Mouse (Mus musculus) cerebellum, postnatal 4 days (tissue): ENCODE results near the gene Prrt3.

Source experiments
- DNase-seq, 2 experiments: peaks; one replicate each; pipeline ENCODE4 v3.0.0; 2022; ENCODE audit warnings: low spot score in 2 of 2, mixed read lengths in 1 of 2

The Prrt3 gene

DNA sequence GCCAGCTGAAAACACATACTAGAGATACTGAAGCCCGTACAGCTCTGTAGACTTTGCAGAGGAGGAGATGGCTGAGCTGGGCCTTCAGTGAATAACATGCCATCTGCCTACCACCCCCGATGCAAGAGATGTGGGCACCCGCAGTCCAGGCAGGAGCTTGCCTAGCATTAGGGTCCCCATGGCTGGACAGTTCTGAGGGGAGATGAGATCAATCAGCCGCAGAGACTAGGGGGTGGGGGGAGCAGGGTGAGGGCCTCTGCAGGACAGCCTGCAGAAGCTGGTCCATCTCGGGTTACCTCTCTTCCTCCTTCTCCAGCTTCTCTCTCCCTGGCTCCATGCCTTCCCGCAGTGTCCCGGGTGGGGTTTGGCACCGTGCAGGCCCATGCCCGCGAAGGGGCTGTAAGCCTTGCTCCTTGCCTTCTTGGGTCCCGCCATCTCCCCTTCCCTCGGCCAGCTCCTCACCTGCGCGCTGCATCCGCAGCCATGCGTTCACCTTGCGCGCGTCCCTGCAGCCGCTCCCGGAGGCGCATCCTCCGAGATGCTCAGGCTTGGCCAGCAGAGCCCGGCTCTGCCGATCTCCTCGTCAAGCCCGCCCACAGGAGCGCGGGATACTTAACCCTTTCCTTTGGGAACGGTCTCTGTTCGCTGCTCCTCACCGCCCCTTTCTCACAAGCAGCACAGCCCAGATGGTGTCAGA is at the start of gene Prrt3:
Prrt3 (minus strand) TSS at position 544 of the 697 bp plus-strand sequence.
- peak in 1 of 2 experiments; percentile 65 for DNase-seq

DNA sequence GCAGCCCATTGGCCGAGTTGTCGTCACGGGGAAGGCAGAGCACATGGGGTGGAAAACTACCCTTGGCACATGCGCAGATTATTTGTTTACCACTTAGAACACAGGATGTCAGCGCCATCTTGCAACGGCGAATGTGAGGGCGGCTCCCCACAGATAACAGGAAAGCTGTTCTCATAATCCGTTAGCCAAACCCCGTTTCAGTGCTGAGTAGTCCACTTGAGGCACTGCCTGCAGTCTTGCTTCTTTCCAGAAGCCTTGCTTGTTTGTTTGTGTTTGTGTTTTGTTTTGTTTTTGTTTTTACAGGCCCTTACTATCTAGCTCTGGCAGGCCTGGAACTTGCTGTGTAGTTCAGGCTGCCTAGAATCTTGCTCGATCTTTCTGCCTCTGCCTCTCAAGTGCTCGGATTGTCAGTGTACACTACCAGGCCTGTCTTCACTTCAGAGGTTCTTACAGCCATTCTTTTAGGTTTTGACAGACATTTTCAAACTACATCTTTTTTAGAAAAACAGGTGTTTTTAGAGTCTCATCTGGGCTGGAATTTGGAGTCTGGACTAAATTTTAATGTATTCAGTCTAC is 42.3 kb upstream of the Prrt3 start:
- no peak for DNase-seq

GRCm38 (mm10) chr6:113541610-113542009 is 39.9 kb upstream of the Prrt3 start:
- no peak for DNase-seq

GRCm38 (mm10) chr6:113534886-113535285 is 33.2 kb upstream of the Prrt3 start:
- no peak for DNase-seq

DNA sequence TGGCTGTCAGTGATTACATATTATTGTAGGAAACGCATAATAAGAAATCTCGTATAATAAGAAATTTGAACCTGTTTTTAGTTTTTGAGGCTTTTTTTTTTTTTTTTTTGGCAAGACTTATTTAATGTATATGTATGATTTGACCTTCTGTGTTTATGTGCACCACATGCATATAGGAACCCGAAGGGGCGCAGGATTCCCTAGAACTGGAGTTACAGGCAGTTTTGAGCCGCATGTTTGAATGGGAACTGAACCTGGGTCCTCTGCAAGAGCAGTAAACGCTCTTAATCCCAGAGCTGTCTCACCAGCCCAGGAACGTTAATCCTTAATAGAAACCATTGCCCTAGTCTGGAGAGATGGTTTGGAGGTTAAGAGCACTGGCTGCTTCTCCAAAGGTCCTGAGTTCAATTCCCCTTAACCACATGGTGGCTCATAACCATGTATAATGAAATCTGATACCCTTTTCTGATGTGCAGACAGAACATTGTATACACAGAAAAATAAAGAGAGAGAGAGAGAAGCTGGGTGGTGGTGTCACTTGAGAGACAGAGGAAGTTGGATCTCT is 30.2 kb upstream of the Prrt3 start:
- DNase-seq: no peak

DNA sequence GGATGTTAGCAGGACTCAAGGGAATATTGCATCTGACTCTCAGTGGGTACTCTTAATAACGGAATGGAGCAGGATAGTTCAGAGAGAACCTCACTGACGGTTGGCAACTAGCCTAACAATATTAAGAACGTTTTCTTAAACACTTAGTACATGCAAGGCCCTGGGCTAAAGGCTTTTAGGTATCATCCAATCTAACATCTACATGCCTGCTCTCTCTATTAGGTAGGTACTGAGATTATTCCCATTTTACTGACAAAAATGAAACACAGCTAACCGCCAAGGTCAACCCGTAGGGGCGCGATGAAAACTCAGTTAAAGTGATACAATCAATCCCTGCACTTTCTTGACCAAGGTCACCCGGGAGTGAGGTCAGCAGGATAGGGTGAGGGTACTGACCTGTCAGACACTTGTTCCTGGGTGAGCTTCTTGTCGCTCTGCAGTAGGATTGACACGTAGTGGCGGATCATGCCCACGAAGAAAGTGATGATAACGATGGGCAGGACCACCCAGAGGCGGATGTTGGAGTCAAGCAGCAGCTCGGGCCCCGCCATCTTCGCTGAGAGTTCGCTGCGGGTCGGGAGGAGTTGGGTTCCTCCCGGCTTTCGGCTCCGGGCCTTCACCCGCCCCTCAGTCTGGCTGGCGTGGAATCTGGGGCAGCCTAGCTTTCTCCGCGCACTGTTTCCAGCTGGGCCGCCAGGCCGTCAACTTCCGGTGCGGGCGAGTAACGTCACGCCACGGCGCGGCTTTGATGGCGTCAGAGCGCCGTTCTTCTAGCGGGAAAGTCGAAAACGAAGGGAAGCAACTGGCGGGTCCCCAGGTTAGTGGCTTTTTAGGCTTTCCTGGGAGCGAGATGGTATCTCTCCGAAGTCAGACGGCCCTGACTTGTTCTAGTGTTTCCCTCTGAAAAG is 29.5 kb upstream of the Prrt3 start, which contains the start of the genes Emc3 and Fancd2:
Emc3 (minus strand) TSS at position 721 of the 908 bp plus-strand sequence.
Fancd2 (plus strand) TSS at position 751 of the 908 bp plus-strand sequence.
- DNase-seq: peak; percentile 97 to 98

- DNase-seq: no peak
Observed at GRCm38 (mm10) chr6:113523420-113523819, 21.7 kb upstream of the Prrt3 start.

DNA sequence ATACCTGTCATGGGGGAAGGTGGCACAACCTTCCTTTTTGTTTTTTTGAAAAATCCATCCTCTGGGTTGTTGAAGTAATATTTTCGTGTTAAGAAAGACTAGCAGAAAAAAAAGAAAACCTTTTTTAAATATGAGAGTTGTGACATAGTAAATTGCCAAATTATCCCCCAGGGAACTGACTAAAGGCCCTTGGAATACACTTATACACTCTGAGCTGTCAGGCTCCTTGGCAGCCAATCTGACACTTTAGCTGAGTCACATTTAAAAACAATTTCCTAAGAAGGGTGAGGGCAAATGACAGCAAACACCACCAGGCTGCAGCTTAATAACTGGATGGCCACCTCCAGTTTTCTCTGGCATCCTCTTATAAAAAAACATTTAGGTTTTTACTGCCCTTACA is 20.6 kb upstream of the Prrt3 start:
- DNase-seq: no peak

DNA sequence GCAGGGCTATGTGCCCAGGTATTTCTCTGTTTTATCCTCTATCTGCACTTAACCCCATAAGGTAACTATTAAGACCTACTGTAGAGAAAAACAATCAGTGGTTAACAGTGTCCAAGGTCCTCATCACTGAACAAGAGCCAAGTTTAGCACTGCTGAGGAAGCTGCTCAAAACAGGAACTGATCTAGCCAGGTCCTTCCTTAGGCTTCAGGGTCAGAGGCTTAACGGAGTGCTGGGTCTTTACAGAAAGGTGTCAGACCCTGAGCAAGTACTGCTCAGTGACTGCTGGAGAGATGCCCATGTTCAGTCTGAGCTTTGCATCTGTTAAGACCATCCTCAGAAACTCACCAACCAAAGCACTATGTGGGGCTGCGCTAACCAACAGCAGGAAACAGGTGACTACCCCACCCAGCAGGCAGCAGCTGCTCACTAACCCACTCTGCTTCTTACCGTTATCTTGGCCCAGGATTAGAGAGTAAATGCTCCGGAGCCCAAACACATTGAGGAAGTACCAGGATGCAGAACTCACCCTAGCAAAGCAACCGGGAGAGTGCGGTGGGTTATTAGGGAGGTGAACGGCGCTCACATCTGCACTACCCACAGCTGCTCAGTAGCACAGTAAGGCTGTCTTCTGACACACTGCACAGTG is 15.8 kb upstream of the Prrt3 start:
- DNase-seq: no peak

- no peak for DNase-seq
Observed at GRCm38 (mm10) chr6:113514600-113514999, 12.9 kb upstream of the Prrt3 start.

DNA sequence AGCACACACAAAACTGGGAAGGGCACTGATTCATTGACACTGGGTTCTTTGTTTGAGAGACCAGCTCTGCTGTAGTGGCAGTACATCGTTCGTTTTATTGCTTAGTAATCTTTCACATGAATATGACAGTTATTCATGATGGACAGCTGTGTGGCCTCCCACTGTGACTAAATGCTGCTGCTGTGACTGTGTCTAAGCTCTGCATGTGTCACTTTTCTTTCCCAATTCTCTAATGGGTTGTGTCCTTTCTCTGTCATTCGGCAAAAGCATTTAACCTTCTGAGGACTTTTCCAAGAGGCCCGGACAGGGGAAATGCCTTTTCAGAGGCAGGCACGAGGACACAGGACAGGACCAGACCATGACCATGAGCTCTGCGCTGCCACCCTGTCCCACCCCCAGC is 12.2 kb upstream of the Prrt3 start:
- DNase-seq: no peak

GRCm38 (mm10) chr6:113508947-113509280 is 7.2 kb upstream of the Prrt3 start:
- DNase-seq: peak in 1 of 2 experiments; percentile 49

GRCm38 (mm10) chr6:113508272-113508946 is 6.7 kb upstream of the Prrt3 start:
- DNase-seq: peak in 1 of 2 experiments; percentile 30

GRCm38 (mm10) chr6:113507130-113507529 is 5.4 kb upstream of the Prrt3 start:
- no peak for DNase-seq

DNA sequence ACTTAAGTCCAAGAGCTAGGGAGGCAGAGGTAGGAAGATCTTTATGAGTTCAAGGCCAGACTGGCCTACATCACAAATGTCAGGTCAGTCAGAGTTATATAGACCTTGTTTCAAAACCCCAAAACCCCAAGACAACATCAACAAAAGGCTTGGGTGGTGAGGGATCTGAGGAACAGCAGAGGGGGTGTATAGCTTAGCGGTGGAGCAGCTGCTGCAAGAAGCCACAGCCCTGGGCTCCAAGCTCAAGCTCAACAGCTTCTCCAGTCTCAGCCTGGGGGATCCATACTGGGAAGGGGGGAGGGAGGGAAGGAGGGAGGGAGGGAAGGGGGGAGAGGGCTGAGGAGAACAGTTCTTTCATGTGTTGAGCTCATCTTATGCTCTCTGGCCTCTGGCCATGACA is 4.0 kb upstream of the Prrt3 start:
- DNase-seq: no peak

- DNase-seq: no peak
Observed at GRCm38 (mm10) chr6:113502801-113503200, 1.1 kb upstream of the Prrt3 start.

DNA sequence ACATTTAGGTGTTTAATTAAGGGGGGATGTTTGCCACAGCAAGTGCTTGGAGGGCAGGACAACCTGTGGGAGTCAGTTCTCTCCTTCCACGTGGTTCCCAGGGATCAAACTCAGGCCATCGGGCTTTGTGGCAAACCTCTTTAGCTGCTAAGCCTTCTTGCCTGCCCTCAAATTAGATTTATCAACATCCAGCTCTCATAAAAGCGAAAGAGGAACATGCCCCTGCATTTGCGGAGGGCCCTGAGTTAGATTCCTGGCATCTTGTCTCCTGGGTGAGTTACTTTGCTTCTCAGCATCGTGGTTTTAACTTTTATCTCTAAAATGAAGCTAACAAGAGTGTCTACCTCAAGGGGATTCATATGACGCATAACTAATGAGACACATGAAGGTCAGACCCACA is 2.4 kb downstream of the Prrt3 start:
- no peak for DNase-seq

DNA sequence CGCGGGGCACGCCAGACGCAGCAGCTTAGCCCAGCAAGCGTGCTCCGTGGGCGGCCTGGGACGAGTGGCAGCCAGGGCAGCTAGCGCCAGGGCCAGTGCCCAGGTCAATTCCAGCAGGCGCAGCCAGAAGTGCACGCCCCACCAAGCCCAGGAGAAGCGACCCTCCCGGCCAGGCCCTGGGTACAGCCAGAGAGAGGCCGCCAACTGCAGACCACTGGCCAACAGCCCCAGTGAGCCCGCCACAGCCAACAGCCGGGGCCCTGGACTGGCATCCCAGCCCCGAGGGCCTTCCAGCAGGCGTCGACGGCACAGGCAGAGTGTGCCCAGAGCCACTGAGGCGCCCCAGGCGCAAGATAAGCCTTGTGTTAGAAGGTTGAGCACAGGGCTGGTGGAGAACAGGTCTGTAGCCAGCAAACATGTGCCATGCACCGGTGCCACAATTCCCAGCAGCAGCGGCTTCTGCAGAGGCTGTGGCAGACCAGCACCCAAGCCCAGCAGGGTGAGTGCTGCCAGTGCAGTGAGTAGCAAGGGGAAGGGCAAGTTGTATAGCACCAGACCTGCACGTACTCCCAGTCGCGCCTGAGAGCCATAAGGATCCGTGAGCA is 6.6 kb downstream of the Prrt3 start:
- DNase-seq: peak in 1 of 2 experiments; percentile 34

- DNase-seq: peak; percentile 57 to 86
Observed at GRCm38 (mm10) chr6:113494258-113494788, 7.4 kb downstream of the Prrt3 start.
